Comparison of ENCODE assay signal across 29 mouse cellular contexts in the genomic region with DNA sequence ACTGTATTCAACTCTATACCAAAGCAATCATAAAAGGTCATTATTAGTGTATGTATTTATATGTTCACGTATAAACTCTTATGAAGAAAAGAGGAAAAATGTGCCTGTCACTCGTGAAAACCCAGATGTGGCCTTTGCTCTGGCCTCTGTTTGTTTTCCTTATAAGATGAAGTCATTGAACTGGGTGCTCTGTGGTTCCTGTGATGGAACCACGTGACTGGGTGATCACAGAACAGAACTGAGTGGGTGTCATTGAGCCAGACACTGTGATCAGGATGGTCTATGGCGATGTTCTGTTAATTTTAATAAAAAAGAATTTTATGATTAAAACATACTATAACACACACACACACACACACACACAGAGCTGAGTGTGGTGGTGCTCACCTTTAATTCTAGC. TPM values are rescaled to one million over a fixed set of nuclear protein-coding genes. Genes with fewer than 3 reads are reported as not detected.
DNase-seq lines count a peak whose midpoint lies in the region; ATAC-seq and TF ChIP-seq lines count a peak whose summit lies in the region.
"Had no signal": no experiment of that assay in that cellular context is flagged by ENCODE, and none has a peak within 500 bp of the region (broad histone marks: within the 10 kb centered on the region; RNA-seq: fewer than 3 reads in every experiment).

No protein-coding gene starts in this region.

- no peak overlapping the region for H3K4me3 ChIP-seq in liver, adult 2 months (ENCODE audit: insufficient read depth, low read depth, low read length)
- no peak overlapping the region for H3K4me3 ChIP-seq in liver, postnatal 0 days (ENCODE audit: low read depth, low read length)
- no peak overlapping the region for H3K4me3 ChIP-seq in liver, embryonic 12.5 days
- no peak overlapping the region for H3K4me3 ChIP-seq in kidney, embryonic 16.5 days (ENCODE audit: low read length)
- H3K4me3 ChIP-seq: embryonic facial prominence, embryonic 13.5 days; embryonic facial prominence, embryonic 15.5 days; erythroblast, embryonic 14.5 days; forebrain, embryonic 10.5 days; forebrain, embryonic 12.5 days had no signal

- no peak for TF ChIP-seq POLR2A in liver, adult 2 months (IDR thresholded peaks at IDR 0.05; ENCODE audit: extremely low read depth, insufficient read depth, low read length)

- H3K4me1 ChIP-seq in liver, adult 2 months (ENCODE audit: control insufficient read depth, insufficient read depth, low read length): peaks cover 15% of the 10 kb centered on the region
- H3K4me1 ChIP-seq in liver, postnatal 0 days (ENCODE audit: insufficient read depth): no peaks in the 10 kb centered on the region
- no peaks in the 10 kb centered on the region for H3K4me1 ChIP-seq in liver, embryonic 12.5 days
- no peaks in the 10 kb centered on the region for H3K4me1 ChIP-seq in kidney, embryonic 16.5 days (ENCODE audit: insufficient read depth, low read length)
- H3K4me1 ChIP-seq: embryonic facial prominence, embryonic 13.5 days; embryonic facial prominence, embryonic 15.5 days; forebrain, embryonic 10.5 days; forebrain, embryonic 12.5 days had no signal

- H3K27ac ChIP-seq in liver, adult 2 months (replicated peaks; ENCODE audit: insufficient read depth, low read depth, low read length): peak overlapping the region; percentile 25; the same call in 1 of the 2 replicates
- peak overlapping the region; percentile 66 for H3K27ac ChIP-seq in liver, postnatal 0 days (ENCODE audit: low read depth)
- no peak overlapping the region for H3K27ac ChIP-seq in liver, embryonic 12.5 days
- H3K27ac ChIP-seq in kidney, embryonic 16.5 days (ENCODE audit: low read length): no peak overlapping the region
- H3K27ac ChIP-seq: embryonic facial prominence, embryonic 13.5 days; embryonic facial prominence, embryonic 15.5 days; forebrain, embryonic 10.5 days; forebrain, embryonic 12.5 days had no signal

- H3K79me2 ChIP-seq in liver, adult 2 months (ENCODE audit: control insufficient read depth, insufficient read depth, low read length): no peaks in the 10 kb centered on the region

- TF ChIP-seq EP300 in liver, postnatal 0 days (IDR thresholded peaks at IDR 0.05; ENCODE audit: low read depth): no peak

- peak; percentile 86 for DNase-seq in liver, adult 2 months (ENCODE audit: extremely low read depth, low read depth, low spot score)
- no peak for DNase-seq in liver
- DNase-seq in liver, postnatal 0 days: no peak
- peak; percentile 13 for DNase-seq in MEL-GATA-1-ER (ENCODE audit: extremely low read depth, low read depth)
- peak; percentile 24 for DNase-seq in yolk sac, embryonic 10.5 days (ENCODE audit: low spot score)
- DNase-seq in lung, postnatal 25 days (ENCODE audit: low spot score): no peak
- DNase-seq: adrenal gland, adult 2 months; adrenal gland, postnatal 10 days; adrenal gland, postnatal 25 days; cerebellum, adult 11 months; cerebellum, adult 18-20 months; cerebellum, adult 8-10 months; cerebellum, adult 9-11 months; cerebellum, postnatal 14 days; cerebellum, postnatal 36 days; embryo, embryonic 11 days had no signal

- peaks cover 48% of the 10 kb centered on the region for H3K36me3 ChIP-seq in liver, adult 2 months (ENCODE audit: control insufficient read depth, insufficient read depth, low read length)
- peaks cover 11% of the 10 kb centered on the region for H3K36me3 ChIP-seq in liver, postnatal 0 days (replicated peaks; ENCODE audit: insufficient read depth, low read length)
- peaks cover under 1% of the 10 kb centered on the region; the same call in 1 of the 2 replicates for H3K36me3 ChIP-seq in liver, embryonic 12.5 days
- no peaks in the 10 kb centered on the region for H3K36me3 ChIP-seq in kidney, embryonic 16.5 days (ENCODE audit: insufficient read depth, low read length)
- H3K36me3 ChIP-seq: embryonic facial prominence, embryonic 13.5 days; embryonic facial prominence, embryonic 15.5 days; forebrain, embryonic 10.5 days; forebrain, embryonic 12.5 days had no signal

- no peak for TF ChIP-seq CTCF in liver, adult 2 months (IDR thresholded peaks at IDR 0.05; ENCODE audit: low read depth, low read length)
- no peak for TF ChIP-seq CTCF in liver, postnatal 0 days (IDR thresholded peaks at IDR 0.05; ENCODE audit: low read depth)

- H3K9me3 ChIP-seq in liver, postnatal 0 days (ENCODE audit: low read length): no peaks in the 10 kb centered on the region
- no peaks in the 10 kb centered on the region for H3K9me3 ChIP-seq in liver, embryonic 12.5 days (replicated peaks)
- no peaks in the 10 kb centered on the region for H3K9me3 ChIP-seq in kidney, embryonic 16.5 days (ENCODE audit: low read length)
- H3K9me3 ChIP-seq: embryonic facial prominence, embryonic 13.5 days; embryonic facial prominence, embryonic 15.5 days; forebrain, embryonic 10.5 days; forebrain, embryonic 12.5 days had no signal

- H3K27me3 ChIP-seq in liver, adult 2 months (ENCODE audit: control insufficient read depth, insufficient read depth, low read length): no peaks in the 10 kb centered on the region
- H3K27me3 ChIP-seq in liver, postnatal 0 days (ENCODE audit: insufficient read depth, low read length): no peaks in the 10 kb centered on the region
- H3K27me3 ChIP-seq in liver, embryonic 12.5 days (replicated peaks): no peaks in the 10 kb centered on the region
- no peaks in the 10 kb centered on the region for H3K27me3 ChIP-seq in kidney, embryonic 16.5 days (ENCODE audit: insufficient read depth, low read length)
- H3K27me3 ChIP-seq: embryonic facial prominence, embryonic 13.5 days; embryonic facial prominence, embryonic 15.5 days; forebrain, embryonic 12.5 days had no signal

- 15% methylated on average over 4 of the region's 4 CpGs for WGBS in liver, adult 2 months
- 49% methylated on average over 4 of the region's 4 CpGs for WGBS in liver, postnatal 0 days (ENCODE audit: insufficient replicate concordance)
- 52% methylated on average over 4 of the region's 4 CpGs for WGBS in liver, embryonic 12.5 days (ENCODE audit: insufficient replicate concordance)
- 78% methylated on average over 4 of the region's 4 CpGs for WGBS in kidney, embryonic 16.5 days

- no peak overlapping the region for H3K9ac ChIP-seq in liver, adult 2 months (ENCODE audit: low read depth, low read length)
- H3K9ac ChIP-seq in liver, postnatal 0 days (replicated peaks): no peak overlapping the region
- no peak overlapping the region for H3K9ac ChIP-seq in liver, embryonic 12.5 days
- H3K9ac ChIP-seq in kidney, embryonic 16.5 days (replicated peaks; ENCODE audit: low read length): no peak overlapping the region
- H3K9ac ChIP-seq: embryonic facial prominence, embryonic 13.5 days; embryonic facial prominence, embryonic 15.5 days; forebrain, embryonic 12.5 days had no signal

- peak; percentile 94 for ATAC-seq in liver, postnatal 0 days
- ATAC-seq in liver, embryonic 12.5 days: no peak
- ATAC-seq in kidney, embryonic 16.5 days (ENCODE audit: low FRiP score, low TSS enrichment): no peak
- ATAC-seq: forebrain, embryonic 14.5 days; forebrain, embryonic 16.5 days had no signal

- no peak overlapping the region for H3K4me2 ChIP-seq in liver, postnatal 0 days (ENCODE audit: low read depth, low read length)
- H3K4me2 ChIP-seq in liver, embryonic 12.5 days: no peak overlapping the region
- no peak overlapping the region for H3K4me2 ChIP-seq in kidney, embryonic 16.5 days (replicated peaks; ENCODE audit: low read depth, low read length)
- H3K4me2 ChIP-seq: embryonic facial prominence, embryonic 13.5 days; embryonic facial prominence, embryonic 15.5 days; forebrain, embryonic 12.5 days had no signal

RNA-seq across cellular contexts. Expression of gene Serpina10, which starts 15.5 kb away (rescaled TPM):
- total RNA-seq in liver, adult 2 months (2014; rRNA removed): 204 and 223 TPM in 2 replicates
- 74.7 and 83.9 TPM in 2 replicates for polyA plus RNA-seq in liver, adult 2 months (2012; rRNA removed)
- polyA plus RNA-seq in liver, postnatal 0 days (2015; fragmentation: Nextera tagmentation; extraction: Ambion mirVana): 46.3 and 47.6 TPM in 2 replicates
- polyA plus RNA-seq in liver, embryonic 12.5 days (2016; fragmentation: Nextera tagmentation; extraction: Ambion mirVana): 24.0 and 26.4 TPM in 2 replicates
- polyA plus RNA-seq in kidney, embryonic 16.5 days (2015; fragmentation: Nextera tagmentation; extraction: Ambion mirVana): 2.4 and 2.7 TPM in 2 replicates
- total RNA-seq: common myeloid progenitor, adult 5-6 weeks; ES-E14 had no signal
- polyA plus RNA-seq: adrenal gland, adult 2 months; brain, embryonic 14.5 days; C2C12; erythroblast, embryonic 14.5 days; forebrain, embryonic 10.5 days; forebrain, embryonic 12.5 days had no signal

RNA-seq across cellular contexts. Expression of gene Serpina6, which starts 41.3 kb away (rescaled TPM):
- 256 and 388 TPM in 2 replicates for total RNA-seq in liver, adult 2 months (2014; rRNA removed)
- polyA plus RNA-seq in liver, adult 2 months (2012; rRNA removed): 227 and 246 TPM in 2 replicates
- polyA plus RNA-seq in liver, postnatal 0 days (2015; fragmentation: Nextera tagmentation; extraction: Ambion mirVana): 5.8 and 10.0 TPM in 2 replicates
- 1,015 and 1,058 TPM in 2 replicates for polyA plus RNA-seq in liver, embryonic 12.5 days (2016; fragmentation: Nextera tagmentation; extraction: Ambion mirVana)
- polyA plus RNA-seq in kidney, embryonic 16.5 days (2015; fragmentation: Nextera tagmentation; extraction: Ambion mirVana): 7.8 and 12.7 TPM in 2 replicates
- total RNA-seq: common myeloid progenitor, adult 5-6 weeks; ES-E14 had no signal
- polyA plus RNA-seq: embryonic facial prominence, embryonic 13.5 days; forebrain, embryonic 10.5 days; forebrain, embryonic 12.5 days; forebrain, embryonic 14.5 days; forebrain, embryonic 16.5 days had no signal

Comparison
In these comparisons a context has a peak if more than half of its experiments do, and no peak if none do; other contexts are left out.
1. DNase-seq: peak in liver, adult 2 months (single experiment), MEL-GATA-1-ER (single experiment) and yolk sac, embryonic 10.5 days (single experiment); none in liver (single experiment), liver, postnatal 0 days (single experiment) and lung, postnatal 25 days (single experiment).
2. H3K27ac ChIP-seq: peak in liver, adult 2 months (single experiment) and liver, postnatal 0 days (single experiment); none in liver, embryonic 12.5 days (single experiment) and kidney, embryonic 16.5 days (single experiment).
3. RNA of gene Serpina6, which starts 41.3 kb away (polyA plus RNA-seq): 1,015 to 1,058 TPM in liver, embryonic 12.5 days and 227 to 246 TPM in liver, adult 2 months; 7.8 to 12.7 TPM in kidney, embryonic 16.5 days and 5.8 to 10.0 TPM in liver, postnatal 0 days; every median in the first group is over 10 times any median in the second.